Mouse (Mus musculus) layer of hippocampus, postnatal 25 days (tissue): Measurements from ENCODE around the gene Cacna1c. TPM values are rescaled to one million over a fixed set of nuclear protein-coding genes. Genes with fewer than 3 reads are reported as not detected.

Experiments used
- DNase-seq, 2 experiments: peaks; one replicate each; pipeline ENCODE4 v3.0.0; 2022; ENCODE audit warnings: mixed read lengths in 2 of 2, low spot score in 1 of 2; ENCODE audit errors: extremely low spot score in 1 of 2
- total RNA-seq, 2 experiments: library from RNA; stranded (reverse); gene quantifications; 2 replicates each; pipeline ENCODE4 v1.2.3; 2021

The Cacna1c gene
- total RNA-seq, 2 experiments from 2014 or later = 69.0 to 86.7 TPM

GRCm38 (mm10) chr6:118776459-118776858, 419.8 kb downstream of the Cacna1c start:
- DNase-seq = no peak

GRCm38 (mm10) chr6:118772581-118772980, 423.6 kb downstream of the Cacna1c start:
- no peak for DNase-seq

- no peak for DNase-seq
Measured at GRCm38 (mm10) chr6:118771121-118771520, 425.1 kb downstream of the Cacna1c start.

- no peak for DNase-seq
Measured at GRCm38 (mm10) chr6:118770396-118770795, 425.8 kb downstream of the Cacna1c start.

GRCm38 (mm10) chr6:118769792-118770191, 426.4 kb downstream of the Cacna1c start:
- no peak for DNase-seq

- DNase-seq = no peak
Measured at GRCm38 (mm10) chr6:118767698-118768097, 428.5 kb downstream of the Cacna1c start.

- DNase-seq = no peak
Measured at GRCm38 (mm10) chr6:118765261-118765660, 431.0 kb downstream of the Cacna1c start.

- DNase-seq = no peak
Measured at GRCm38 (mm10) chr6:118759015-118759414, 437.2 kb downstream of the Cacna1c start.

GRCm38 (mm10) chr6:118758290-118758907, 437.8 kb downstream of the Cacna1c start:
- no peak for DNase-seq

- no peak for DNase-seq
Measured at GRCm38 (mm10) chr6:118757533-118758289, 438.5 kb downstream of the Cacna1c start.

GRCm38 (mm10) chr6:118756511-118756910, 439.7 kb downstream of the Cacna1c start:
- DNase-seq = no peak

GRCm38 (mm10) chr6:118755768-118756167, 440.4 kb downstream of the Cacna1c start:
- no peak for DNase-seq

- no peak for DNase-seq
Measured at GRCm38 (mm10) chr6:118754439-118754838, 441.8 kb downstream of the Cacna1c start.

- peak in 1 of 2 experiments; percentile 29 for DNase-seq
Measured at GRCm38 (mm10) chr6:118753787-118754186, 442.4 kb downstream of the Cacna1c start.

GRCm38 (mm10) chr6:118753064-118753463, 443.2 kb downstream of the Cacna1c start:
- DNase-seq = no peak

GRCm38 (mm10) chr6:118749285-118749684, 446.9 kb downstream of the Cacna1c start:
- DNase-seq = no peak

- DNase-seq = no peak
Measured at GRCm38 (mm10) chr6:118742701-118743100, 453.5 kb downstream of the Cacna1c start.

GRCm38 (mm10) chr6:118741841-118742240, 454.4 kb downstream of the Cacna1c start:
- no peak for DNase-seq

- no peak for DNase-seq
Measured at GRCm38 (mm10) chr6:118739961-118740599, 456.1 kb downstream of the Cacna1c start.

- DNase-seq = no peak
Measured at GRCm38 (mm10) chr6:118739344-118739743, 456.9 kb downstream of the Cacna1c start.

GRCm38 (mm10) chr6:118738656-118739055, 457.6 kb downstream of the Cacna1c start:
- DNase-seq = no peak
